Mouse (Mus musculus) lung, adult 2 months (tissue): ENCODE results near the gene Impg2.

Experiments used
- CTCF ChIP-seq: fragments of 200-500 bp; IDR thresholded peaks from 2 replicates; pipeline ENCODE4 v1.5.1; 2011; ENCODE audit warnings: mild to moderate bottlenecking, low read length, control low read depth; ENCODE audit not compliant: insufficient read depth
- POLR2A ChIP-seq: fragments of 200-500 bp; IDR thresholded peaks from 2 replicates; pipeline ENCODE4 v1.6.1; 2011; ENCODE audit warnings: low read depth, mild to moderate bottlenecking, control low read depth, low read length, borderline replicate concordance; ENCODE audit errors: extremely low read depth

DNA sequence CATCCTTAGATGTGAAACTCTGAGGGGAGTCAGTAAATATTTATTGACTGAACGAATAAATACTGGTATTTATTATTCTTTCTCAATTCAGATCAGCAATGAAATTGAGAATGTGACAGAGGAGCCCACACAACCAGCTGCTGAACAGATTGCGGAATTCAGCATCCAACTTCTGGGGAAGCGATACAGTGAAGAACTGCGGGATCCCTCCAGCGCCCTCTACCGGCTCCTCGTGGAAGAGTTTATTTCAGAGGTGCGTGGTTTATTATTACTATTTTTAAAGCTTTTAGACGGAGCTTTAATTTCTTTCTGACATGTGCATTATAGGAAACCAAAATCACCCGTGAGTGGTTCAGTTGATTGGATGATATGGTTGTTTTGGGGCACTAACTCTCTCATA lies 27.2 kb downstream of the Impg2 start:
- TF ChIP-seq CTCF (peak; percentile 33; the same call in 1 of the 2 replicates), POLR2A (no peak)
